Mouse (Mus musculus) small intestine, adult 2 months (tissue): ENCODE measurements around the gene Rab3il1. TPM values are rescaled to one million over a fixed set of nuclear protein-coding genes. Genes with fewer than 3 reads are reported as not detected.

ENCODE experiments used
- H3K27ac ChIP-seq: fragments of 200-500 bp; 2 replicates; pipeline ENCODE4 v1.5.1; 2012; ENCODE audit warnings: low read depth, low read length, control low read depth, inconsistent platforms; ENCODE audit not compliant: insufficient read depth
- H3K27me3 ChIP-seq: fragments of 200-500 bp; 2 replicates; pipeline ENCODE4 v1.6.1; 2012; ENCODE audit warnings: mild to moderate bottlenecking, moderate library complexity, low read length, inconsistent platforms; ENCODE audit not compliant: control insufficient read depth, insufficient read depth
- H3K36me3 ChIP-seq: fragments of 200-500 bp; 2 replicates; pipeline ENCODE4 v1.6.1; 2012; ENCODE audit warnings: mild to moderate bottlenecking, low read length, control low read depth, inconsistent platforms; ENCODE audit not compliant: control insufficient read depth, insufficient read depth
- H3K4me1 ChIP-seq: fragments of 200-500 bp; 2 replicates; pipeline ENCODE4 v1.6.1; 2012; ENCODE audit warnings: low read length, inconsistent platforms, mixed read lengths; ENCODE audit not compliant: control insufficient read depth, insufficient read depth, insufficient read length
- H3K4me3 ChIP-seq: fragments of 200-500 bp; 2 replicates; pipeline ENCODE4 v1.5.1; 2012; ENCODE audit warnings: low read depth, mild to moderate bottlenecking, control low read depth, inconsistent platforms, low read length, moderate library complexity
- CTCF ChIP-seq: fragments of 200-500 bp; IDR thresholded peaks from 2 replicates; pipeline ENCODE4 v1.5.1; 2012; ENCODE audit warnings: low read depth, mild to moderate bottlenecking, control low read depth, inconsistent platforms, low read length, moderate library complexity, mixed read lengths; ENCODE audit not compliant: insufficient replicate concordance, insufficient read length; ENCODE audit errors: extremely low read depth
- POLR2A ChIP-seq: fragments of 200-500 bp; IDR thresholded peaks from 2 replicates; pipeline ENCODE4 v1.6.1; 2012; ENCODE audit warnings: low read depth, mild to moderate bottlenecking, control low read depth, inconsistent platforms, low read length, moderate library complexity
- WGBS: fragments of 180-500 bp; shearing (Covaris S2); methylation state at CpG from one replicate; pipeline ENCODE4 v1.1.7; 2018; 5-methylcytosine and 5-hydroxymethylcytosine counted together
- polyA plus RNA-seq: library from polyadenylated mRNA; depleted of rRNA; stranded (reverse); fragments of >200 nt; gene quantifications from 2 replicates; pipeline ENCODE4 v1.2.3, GENCODE M21; 2012

Rab3il1 gene
- polyA plus RNA-seq, 1 experiment, result 4.3 TPM

DNA sequence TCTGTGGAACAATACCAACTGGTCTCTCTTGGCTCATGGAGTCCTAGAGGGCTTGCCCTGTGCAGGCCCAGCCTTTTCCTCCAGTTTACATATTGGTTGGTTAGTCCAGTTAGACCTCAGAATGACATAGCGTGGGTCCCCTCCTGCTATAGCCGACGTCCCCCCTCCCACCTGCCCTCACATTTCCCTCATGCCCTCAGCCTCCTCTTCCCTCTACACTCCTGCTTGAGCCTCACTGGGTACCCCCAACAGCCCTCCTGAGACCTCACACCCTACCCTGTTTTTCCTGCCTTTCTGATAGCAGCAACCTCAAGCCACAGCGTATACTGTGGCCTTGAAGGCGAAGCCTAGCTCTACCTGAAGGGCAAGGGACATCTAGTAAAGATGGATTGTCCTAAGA is 61.4 kb downstream of the Rab3il1 start:
- H3K4me1 ChIP-seq, result peaks cover 47% of the 10 kb centered on the region
- 85% methylated on average over 5 of the region's 5 CpGs for WGBS
- H3K36me3 ChIP-seq, result peaks cover 15% of the 10 kb centered on the region
- TF ChIP-seq CTCF (no peak), POLR2A (no peak)
- no peaks in the 10 kb centered on the region for H3K27me3 ChIP-seq
- H3K27ac ChIP-seq, result no peak overlapping the region
- no peak overlapping the region for H3K4me3 ChIP-seq

- Histone ChIP-seq H3K4me1 (peaks cover 41% of the 10 kb centered on the region), H3K36me3 (peaks cover 16% of the 10 kb centered on the region)
- TF ChIP-seq CTCF (no peak), POLR2A (no peak)
These were observed 62.9 kb downstream of the Rab3il1 start for GRCm38 (mm10) chr19:10064173-10065012.

GRCm38 (mm10) chr19:10065465-10066188 is 64.2 kb downstream of the Rab3il1 start:
- TF ChIP-seq CTCF (no peak), POLR2A (no peak)
- Histone ChIP-seq H3K36me3 (peaks cover 27% of the 10 kb centered on the region), H3K4me1 (peaks cover 39% of the 10 kb centered on the region), H3K4me3 (0 out of 2 replicates have a peak overlapping the region, but pooled peaks have one; percentile 2), H3K27me3 (no peaks in the 10 kb centered on the region), H3K27ac (peak overlapping the region; percentile 94)
- WGBS, result 28% methylated on average over 5 of the region's 5 CpGs

More at GRCm38 (mm10) chr19:10064173-10065012, 62.9 kb downstream of the Rab3il1 start:
- 69% methylated on average over 10 of the region's 10 CpGs for WGBS
- Histone ChIP-seq H3K4me3 (no peak overlapping the region), H3K27ac (no peak overlapping the region; the same call in 1 of the 2 replicates), H3K27me3 (no peaks in the 10 kb centered on the region)

DNA sequence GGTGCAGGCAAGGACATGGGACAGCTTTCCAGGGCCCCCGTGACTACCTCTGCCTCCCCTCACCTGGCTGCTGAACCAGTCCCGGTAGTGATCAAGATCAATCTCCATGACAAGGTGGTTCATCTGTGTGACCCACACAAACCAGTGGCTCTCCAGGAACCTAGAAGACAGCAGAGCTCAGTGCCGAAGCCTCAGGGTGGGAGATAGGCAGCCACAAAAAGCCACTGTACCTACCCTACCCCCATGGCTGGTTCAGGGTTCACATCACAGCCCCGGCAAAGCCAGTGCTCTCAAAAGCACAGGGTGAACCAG is 64.7 kb downstream of the Rab3il1 start:
- Histone ChIP-seq H3K27me3 (no peaks in the 10 kb centered on the region), H3K36me3 (peaks cover 30% of the 10 kb centered on the region), H3K4me3 (no peak overlapping the region), H3K27ac (peak overlapping the region; percentile 94), H3K4me1 (peaks cover 35% of the 10 kb centered on the region)
- TF ChIP-seq CTCF (no peak), POLR2A (no peak)
- 28% methylated on average over 4 of the region's 4 CpGs for WGBS

GRCm38 (mm10) chr19:10066502-10066901 is 65.0 kb downstream of the Rab3il1 start:
- TF ChIP-seq POLR2A, result no peak
- no peak for TF ChIP-seq CTCF
- Histone ChIP-seq H3K36me3 (peaks cover 31% of the 10 kb centered on the region), H3K4me3 (no peak overlapping the region), H3K27me3 (no peaks in the 10 kb centered on the region), H3K27ac (peak overlapping the region; percentile 94), H3K4me1 (peaks cover 33% of the 10 kb centered on the region)
- 26% methylated on average over 3 of the region's 3 CpGs for WGBS

- H3K27me3 ChIP-seq, result no peaks in the 10 kb centered on the region
- H3K36me3 ChIP-seq, result peaks cover 24% of the 10 kb centered on the region
These were observed 66.2 kb downstream of the Rab3il1 start for GRCm38 (mm10) chr19:10067701-10068100.

DNA sequence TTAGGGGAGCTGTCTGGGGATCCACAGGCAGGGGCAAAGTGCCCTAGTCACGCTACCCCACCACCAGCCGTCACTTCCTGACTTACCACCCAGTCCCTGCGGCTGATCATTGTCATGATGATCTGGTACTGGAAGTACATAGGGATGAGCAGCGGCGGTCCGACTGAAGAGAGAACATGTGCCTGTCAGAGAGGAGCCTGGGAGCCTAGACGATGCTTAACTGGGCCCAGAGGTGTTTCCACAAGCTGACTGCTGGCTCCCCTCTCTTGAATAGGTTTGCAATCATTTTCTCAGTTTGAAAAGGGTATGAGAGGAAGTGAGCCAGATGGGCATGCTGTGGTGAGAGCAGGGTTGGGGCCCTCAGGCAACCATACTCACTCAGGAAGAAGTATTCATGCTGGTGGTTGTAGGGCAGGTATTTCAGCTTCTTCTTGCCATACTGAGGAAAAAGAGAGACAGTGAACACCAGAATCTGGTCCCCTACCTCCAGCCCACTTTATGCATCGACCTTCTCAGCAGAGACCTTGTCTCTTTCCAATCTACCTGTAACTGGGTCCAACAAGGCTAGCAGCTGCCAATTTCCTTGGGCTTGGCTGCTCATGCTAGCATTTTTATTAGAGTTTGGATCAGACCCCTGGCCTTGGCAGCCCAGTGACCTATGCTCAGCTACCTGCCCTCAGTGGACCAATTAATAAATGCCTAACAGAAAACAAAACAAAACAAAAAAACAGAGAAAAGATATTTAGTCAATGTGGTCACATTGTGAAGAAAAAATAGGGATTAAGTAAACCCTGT is 68.9 kb downstream of the Rab3il1 start:
- peaks cover 25% of the 10 kb centered on the region for H3K36me3 ChIP-seq
- no peak overlapping the region for H3K27ac ChIP-seq
- peaks cover 19% of the 10 kb centered on the region for H3K4me1 ChIP-seq
- H3K4me3 ChIP-seq, result no peak overlapping the region
- no peaks in the 10 kb centered on the region for H3K27me3 ChIP-seq
- 91% methylated on average over 8 of the region's 8 CpGs for WGBS
- no peak for TF ChIP-seq POLR2A
- no peak for TF ChIP-seq CTCF

More at GRCm38 (mm10) chr19:10067701-10068100, 66.2 kb downstream of the Rab3il1 start:
- 47% methylated on average over 7 of the region's 7 CpGs for WGBS
- H3K4me1 ChIP-seq, result peaks cover 33% of the 10 kb centered on the region
- TF ChIP-seq CTCF, result no peak
- no peak for TF ChIP-seq POLR2A
- H3K4me3 ChIP-seq, result no peak overlapping the region
- H3K27ac ChIP-seq, result no peak overlapping the region
